ENCODE assay signal across 1 mouse cellular context in the genomic region with DNA sequence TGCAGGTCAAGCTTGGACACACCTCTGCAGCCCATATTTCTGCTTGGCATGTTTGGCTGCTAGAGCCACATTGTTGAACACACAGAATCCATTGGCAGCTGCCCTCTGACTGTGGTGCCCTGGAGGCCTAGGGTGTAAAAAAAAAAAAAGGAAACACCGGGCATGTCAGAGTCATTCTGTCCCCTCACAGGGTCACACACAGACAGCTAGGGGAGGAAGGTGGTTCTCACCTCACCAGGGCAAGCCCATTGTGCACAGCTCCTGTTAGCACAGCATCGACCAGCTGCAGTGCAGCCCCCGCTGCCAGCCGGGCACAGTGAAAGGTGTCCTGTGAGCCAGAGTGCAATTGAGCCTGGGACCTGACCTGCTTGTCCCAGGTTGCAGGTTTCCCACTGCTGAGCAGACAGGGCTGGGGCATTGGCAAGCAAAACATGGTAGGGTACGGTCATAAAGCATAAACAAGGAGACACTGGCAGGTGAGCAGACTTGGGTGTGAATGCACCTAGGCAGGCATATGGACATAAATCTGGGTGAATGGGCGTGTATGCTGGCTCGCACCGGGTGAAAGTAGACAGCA.
TF ChIP-seq lines count a peak whose summit lies in the region.

No protein-coding gene starts in this region.

TF ChIP-seq in C2C12, 6 proteins besides CTCF, POLR2A, EP300 and RAD21 (continued from another document):
- no peak for TF ChIP-seq FOSL1 (IDR thresholded peaks at IDR 0.05; ENCODE audit: insufficient read depth, low read length, poor library complexity, severe bottlenecking)
